Mouse (Mus musculus) kidney, postnatal 0 days (tissue): Measurements from ENCODE around the gene 9530053A07Rik. TPM values are rescaled to one million over a fixed set of nuclear protein-coding genes. Genes with fewer than 3 reads are reported as not detected.

Experiments used
- ATAC-seq: fragments of 200-750 bp; cut with Nextera tagmentation; replicated peaks from 2 replicates; pipeline ENCODE4 v1.8.0; 2017; ENCODE audit warnings: low read depth, moderate number of reproducible peaks, moderate TSS enrichment, moderate library complexity; ENCODE audit not compliant: low FRiP score
- DNase-seq: peaks from one replicate; pipeline ENCODE4 v3.0.0-alpha.2; 2016; ENCODE audit warnings: low spot score
- H3K27ac ChIP-seq: fragments of 300-500 bp; sonication (generic); 2 replicates; pipeline ENCODE4 v1.5.1; 2014; ENCODE audit warnings: mild to moderate bottlenecking
- H3K27me3 ChIP-seq: fragments of 300-500 bp; sonication (generic); 2 replicates; pipeline ENCODE4 v1.6.1; 2014; ENCODE audit warnings: low read length, mixed read lengths; ENCODE audit not compliant: insufficient read depth
- H3K36me3 ChIP-seq: fragments of 300-500 bp; sonication (generic); 2 replicates; pipeline ENCODE4 v1.6.1; 2014; ENCODE audit warnings: low read length, mixed read lengths; ENCODE audit not compliant: insufficient read depth
- H3K4me1 ChIP-seq: fragments of 300-500 bp; sonication (generic); replicated peaks from 2 replicates; pipeline ENCODE4 v1.6.1; 2014; ENCODE audit warnings: antibody characterized with exemption, low read length, mixed read lengths; ENCODE audit not compliant: insufficient read depth
- H3K4me2 ChIP-seq: fragments of 300-500 bp; sonication (generic); 2 replicates; pipeline ENCODE4 v1.6.1; 2014; ENCODE audit warnings: mild to moderate bottlenecking, low read length, moderate library complexity, mixed read lengths
- H3K4me3 ChIP-seq: fragments of 300-500 bp; sonication (generic); replicated peaks from 2 replicates; pipeline ENCODE4 v1.5.1; 2014; ENCODE audit warnings: low read depth, low read length
- H3K9ac ChIP-seq: fragments of 300-500 bp; sonication (generic); 2 replicates; pipeline ENCODE4 v1.6.1; 2014; ENCODE audit warnings: low read depth, low read length
- H3K9me3 ChIP-seq: fragments of 300-500 bp; sonication (generic); replicated peaks from 2 replicates; pipeline ENCODE4 v1.6.1; 2016; ENCODE audit warnings: low read length, inconsistent platforms, mixed read lengths
- CTCF ChIP-seq: IDR thresholded peaks from 2 replicates; pipeline ENCODE4 v1.5.1; 2016; ENCODE audit warnings: antibody characterized with exemption, low read depth, mild to moderate bottlenecking, moderate library complexity
- WGBS: fragments of 180-500 bp; shearing (Covaris S2); extraction: QIAGEN DNeasy Blood & Tissue Kit; methylation state at CpG from one replicate; pipeline ENCODE4 v1.1.7; 2014; 5-methylcytosine and 5-hydroxymethylcytosine counted together
- polyA plus RNA-seq: library from polyadenylated mRNA; unstranded; fragments of >200 nt; fragmentation: Nextera tagmentation; extraction: Ambion mirVana; gene quantifications from 2 replicates; pipeline ENCODE4 v1.2.1, GENCODE M21; 2015

9530053A07Rik gene
- polyA plus RNA-seq, 1 experiment from 2014 or later, result 0.08 TPM

GRCm38 (mm10) chr7:28104670-28105069 lies 24.6 kb upstream of the 9530053A07Rik start:
- H3K36me3 ChIP-seq, result no peaks in the 10 kb centered on the region

GRCm38 (mm10) chr7:28106241-28106640 lies 23.0 kb upstream of the 9530053A07Rik start:
- no peaks in the 10 kb centered on the region for H3K36me3 ChIP-seq
- H3K27me3 ChIP-seq, result no peaks in the 10 kb centered on the region
- WGBS, result 92% methylated on average over 11 of the region's 11 CpGs
- no peak overlapping the region for H3K27ac ChIP-seq
- ATAC-seq (no peak), DNase-seq (no peak)
- H3K4me3 ChIP-seq, result no peak overlapping the region
- H3K4me2 ChIP-seq, result no peak overlapping the region
- no peak for TF ChIP-seq CTCF
- H3K9me3 ChIP-seq, result no peaks in the 10 kb centered on the region
- no peaks in the 10 kb centered on the region for H3K4me1 ChIP-seq
- no peak overlapping the region for H3K9ac ChIP-seq

More at GRCm38 (mm10) chr7:28104670-28105069, 24.6 kb upstream of the 9530053A07Rik start:
- Histone ChIP-seq H3K27me3 (no peaks in the 10 kb centered on the region), H3K4me1 (no peaks in the 10 kb centered on the region), H3K9me3 (no peaks in the 10 kb centered on the region), H3K4me3 (0 out of 2 replicates have a peak overlapping the region, but pooled peaks have one; percentile 7), H3K9ac (peak overlapping the region; percentile 23; the same call in 1 of the 2 replicates), H3K27ac (no peak overlapping the region), H3K4me2 (peak overlapping the region; percentile 50)
- DNase-seq (peak; percentile 38), ATAC-seq (peak; percentile 83)
- 4% methylated on average over 23 of the region's 23 CpGs for WGBS
- peak; percentile 34; the same call in 1 of the 2 replicates for TF ChIP-seq CTCF

- Histone ChIP-seq H3K36me3 (no peaks in the 10 kb centered on the region), H3K4me3 (no peak overlapping the region), H3K27ac (no peak overlapping the region), H3K9ac (no peak overlapping the region), H3K4me1 (no peaks in the 10 kb centered on the region), H3K9me3 (no peaks in the 10 kb centered on the region), H3K27me3 (no peaks in the 10 kb centered on the region), H3K4me2 (no peak overlapping the region)
- no peak for TF ChIP-seq CTCF
- no peak for ATAC-seq
- no peak for DNase-seq
- WGBS, result 75% methylated on average over 2 of the region's 2 CpGs
These were observed 14.6 kb upstream of the 9530053A07Rik start for GRCm38 (mm10) chr7:28114648-28115047.

- peak; percentile 74 for TF ChIP-seq CTCF
- peak; percentile 76 for DNase-seq
These were observed 8.3 kb downstream of the 9530053A07Rik start for GRCm38 (mm10) chr7:28137613-28138012.

GRCm38 (mm10) chr7:28148263-28148662 lies 19.0 kb downstream of the 9530053A07Rik start:
- Histone ChIP-seq H3K9me3 (0 out of 2 replicates have a peak, but pooled peaks cover 3% of the 10 kb centered on the region), H3K9ac (no peak overlapping the region), H3K36me3 (no peaks in the 10 kb centered on the region), H3K27ac (no peak overlapping the region), H3K4me1 (no peaks in the 10 kb centered on the region), H3K4me3 (no peak overlapping the region), H3K4me2 (no peak overlapping the region), H3K27me3 (no peaks in the 10 kb centered on the region)
- peak; percentile 87 for TF ChIP-seq CTCF
- peak; percentile 59; the same call in 1 of the 2 replicates for ATAC-seq
- WGBS, result 21% methylated on average over 3 of the region's 3 CpGs
- DNase-seq, result peak; percentile 70

More at GRCm38 (mm10) chr7:28137613-28138012, 8.3 kb downstream of the 9530053A07Rik start:
- Histone ChIP-seq H3K9me3 (no peaks in the 10 kb centered on the region), H3K9ac (no peak overlapping the region), H3K4me1 (no peaks in the 10 kb centered on the region), H3K27me3 (no peaks in the 10 kb centered on the region), H3K36me3 (no peaks in the 10 kb centered on the region), H3K27ac (no peak overlapping the region), H3K4me2 (no peak overlapping the region), H3K4me3 (no peak overlapping the region)
- 58% methylated on average over 5 of the region's 5 CpGs for WGBS
- ATAC-seq, result no peak

GRCm38 (mm10) chr7:28149841-28150240 lies 20.6 kb downstream of the 9530053A07Rik start:
- TF ChIP-seq CTCF, result no peak
- DNase-seq (no peak), ATAC-seq (no peak)
- Histone ChIP-seq H3K4me3 (no peak overlapping the region), H3K27me3 (no peaks in the 10 kb centered on the region), H3K36me3 (no peaks in the 10 kb centered on the region), H3K27ac (no peak overlapping the region), H3K4me2 (no peak overlapping the region), H3K9me3 (no peaks in the 10 kb centered on the region), H3K9ac (no peak overlapping the region), H3K4me1 (no peaks in the 10 kb centered on the region)
- WGBS, result 83% methylated on average over 1 of the region's 1 CpGs
